Mouse (Mus musculus): ENCODE measurements around the gene Usp20. TPM values are rescaled to one million over a fixed set of nuclear protein-coding genes. Genes with fewer than 3 reads are reported as not detected.

The Usp20 gene
- total RNA-seq, 2 experiments from 2014 or later: 84.0 to 85.6 TPM

DNA sequence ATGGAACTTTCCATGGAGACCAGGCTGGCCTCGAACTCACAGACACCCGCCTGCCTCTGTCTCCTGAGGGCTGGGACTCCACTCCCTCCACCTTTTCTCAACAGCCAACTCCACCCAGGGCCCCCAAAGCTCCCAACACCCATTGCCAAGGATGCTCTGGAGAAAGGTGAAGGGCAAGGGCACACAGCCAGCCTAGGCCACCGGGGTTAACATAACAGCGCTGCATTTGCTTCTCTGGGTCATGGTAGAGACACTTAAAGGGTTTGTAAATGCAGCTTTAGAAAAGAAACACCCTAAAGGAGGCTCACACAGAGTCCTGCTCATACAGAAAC, 87.0 kb downstream of the Usp20 start:
- no peak for DNase-seq (ENCODE audit: low spot score in 2 of 2)

GRCm38 (mm10) chr2:31069506-31069905, 87.4 kb downstream of the Usp20 start:
- DNase-seq (ENCODE audit: low spot score in 2 of 2): no peak

Other genes with a start within 250 kb of the Usp20 start
- gene 1700001O22Rik, start 178.6 kb upstream of the Usp20 start, total RNA-seq (2021): 1 to 10 TPM; 2.9 to 3.8 TPM
- gene Ntmt1, start 174.5 kb upstream of the Usp20 start, total RNA-seq (2021): 10 to 100 TPM; 38.9 to 41.9 TPM
- gene Asb6, start 151.9 kb upstream of the Usp20 start, total RNA-seq (2021): 10 to 100 TPM; 33.7 to 34.9 TPM
- gene Prrx2, start 147.3 kb upstream of the Usp20 start, total RNA-seq (2021): 1 to 10 TPM; 2.9 to 5.0 TPM
- gene Ptges, start 52.4 kb upstream of the Usp20 start, total RNA-seq (2021): 1 to 10 TPM; 4.4 to 5.8 TPM
- 10 to 100 TPM; 38.8 TPM for gene Tor1b, start 29.3 kb upstream of the Usp20 start, total RNA-seq (2021)
- 10 to 100 TPM; 47.0 to 54.0 TPM for gene Tor1a, start 14.3 kb upstream of the Usp20 start, total RNA-seq (2021)
- 10 to 100 TPM; 51.0 to 52.8 TPM for gene BC005624, start 78 bp upstream of the Usp20 start, total RNA-seq (2021)
- 100 to 1,000 TPM in 1 of 2 experiments, 10 to 100 TPM in 1; 98.9 to 105 TPM for gene Fnbp1, start 159.7 kb downstream of the Usp20 start, total RNA-seq (2021)
- gene Gpr107, start 170.0 kb downstream of the Usp20 start, total RNA-seq (2021): 10 to 100 TPM; 48.6 to 52.8 TPM

Measured in layer of hippocampus, postnatal 14 days (tissue).